Mouse (Mus musculus) megakaryocyte, embryonic 14.5 days (primary cell): ENCODE data around the gene Pycr1.

Source experiments
- FLI1 ChIP-seq: IDR thresholded peaks from 2 replicates; pipeline ENCODE4 v1.6.1; 2012; ENCODE audit warnings: low read length, inconsistent platforms, mixed read lengths
- GATA1 ChIP-seq: IDR thresholded peaks from 3 replicates; pipeline ENCODE4 v1.6.1; 2012; ENCODE audit warnings: mixed read lengths, low read length, inconsistent platforms, borderline replicate concordance

DNA sequence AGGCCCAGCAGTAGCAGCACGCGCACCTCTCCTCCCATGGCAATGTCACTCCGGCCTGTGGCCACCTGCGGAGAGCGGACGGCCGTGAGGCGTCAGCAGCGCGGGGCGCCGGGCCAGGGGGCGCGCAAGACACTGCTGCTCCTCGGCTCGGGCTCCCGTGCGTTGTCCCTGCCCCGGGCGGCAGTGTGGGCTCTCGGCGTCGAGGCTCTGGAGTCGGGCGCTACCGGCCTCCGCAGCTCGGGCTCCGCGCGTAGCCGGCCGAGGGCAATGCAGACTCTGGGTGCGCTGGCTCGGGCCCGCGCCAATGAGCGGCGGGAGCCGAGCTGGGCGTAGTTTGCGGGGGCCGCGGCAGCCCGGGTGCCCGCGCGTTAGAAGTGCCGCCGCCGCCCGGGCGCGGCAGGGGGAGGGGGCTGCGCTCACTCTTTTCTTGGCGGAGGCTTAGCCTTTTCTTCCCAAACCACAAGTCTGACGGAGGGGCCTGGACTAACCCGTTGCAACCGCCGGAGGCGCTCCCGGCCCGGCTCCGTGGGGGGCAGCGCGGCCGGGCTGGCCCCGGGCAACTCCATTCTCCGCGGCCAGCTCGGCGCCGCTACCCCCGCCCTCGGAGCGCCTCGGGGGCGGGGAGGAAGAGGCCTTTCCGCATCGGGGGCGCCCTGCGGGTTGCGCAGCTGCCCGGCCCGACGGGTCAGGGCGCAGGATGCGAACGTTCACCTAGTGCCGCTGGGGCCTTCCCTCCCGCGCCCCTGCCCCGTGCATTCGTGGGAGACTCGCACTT, 16.9 kb upstream of the Pycr1 start:
- TF ChIP-seq GATA1 (no peak), FLI1 (no peak)
